Mouse (Mus musculus): ENCODE measurements around the gene Asb13.
A peak's percentile ranks its signal among the peaks of the same experiment; 100 is the strongest.

Asb13 gene

DNA sequence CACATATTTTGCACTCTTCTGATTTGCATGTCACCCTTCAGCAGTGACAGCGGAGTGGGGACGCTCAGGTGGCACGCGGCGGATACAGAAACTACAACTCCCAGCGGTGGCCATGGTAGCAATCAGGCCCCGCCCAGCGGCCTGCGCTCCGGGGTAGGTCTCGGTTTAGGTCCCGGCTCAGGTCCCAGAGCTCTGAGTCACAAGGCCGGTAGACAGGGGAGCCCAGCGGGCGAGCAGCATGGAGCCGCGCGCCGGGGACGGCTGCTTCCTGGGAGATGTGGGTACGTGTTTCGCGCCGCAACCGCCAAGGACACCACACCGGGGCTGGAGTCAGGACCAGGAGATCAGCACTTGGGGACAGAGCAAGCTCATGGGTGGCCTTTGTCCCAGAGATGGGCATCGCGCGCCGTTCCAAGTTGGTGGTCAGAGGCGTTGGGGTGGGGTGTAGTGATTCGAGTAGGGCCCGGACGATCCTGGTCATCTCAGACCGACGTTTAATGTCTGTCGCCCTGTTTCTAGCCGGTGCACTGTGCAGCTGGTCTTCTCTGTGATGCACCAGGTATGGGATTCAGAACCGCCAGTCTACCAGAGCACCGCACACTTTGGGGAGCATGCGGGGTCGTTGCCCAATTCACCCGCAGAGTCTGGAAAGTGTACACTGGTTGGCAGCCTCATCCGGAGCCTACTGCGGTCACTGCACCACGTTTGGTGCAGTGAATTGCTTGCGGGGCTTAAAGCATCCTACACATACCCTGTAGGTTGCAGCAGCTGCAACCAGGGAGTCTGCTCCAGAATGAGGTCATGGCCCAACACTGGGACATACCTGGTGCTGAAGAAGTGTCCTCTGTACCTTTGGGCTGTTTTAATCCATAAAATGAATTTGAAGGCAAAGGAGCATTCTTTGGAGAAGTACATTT, at the start of gene Asb13:
Asb13 (plus strand) TSS at position 138 of the 917 bp plus-strand sequence.
- peak; percentile 92 for DNase-seq (ENCODE audit: inconsistent ontology term)

DNA sequence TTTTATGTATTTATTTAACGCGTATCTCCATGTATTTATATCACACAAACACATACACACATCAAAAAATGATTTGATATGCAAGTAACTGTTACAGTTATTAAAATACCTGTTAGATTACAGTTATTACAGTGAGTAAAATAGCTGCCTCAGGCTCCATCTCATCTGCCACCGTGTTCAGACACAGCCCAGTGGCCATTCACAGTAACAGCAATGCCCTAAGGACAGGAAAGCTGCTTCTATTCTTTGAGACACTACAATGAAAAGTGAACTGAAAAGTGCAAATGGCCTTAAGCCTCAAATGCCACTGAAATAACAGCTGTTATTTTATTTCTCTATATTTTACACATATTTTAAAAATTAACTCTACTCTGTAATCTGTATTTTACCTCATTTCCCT, 43.0 kb upstream of the Asb13 start:
- no peak for DNase-seq (ENCODE audit: inconsistent ontology term)

DNA sequence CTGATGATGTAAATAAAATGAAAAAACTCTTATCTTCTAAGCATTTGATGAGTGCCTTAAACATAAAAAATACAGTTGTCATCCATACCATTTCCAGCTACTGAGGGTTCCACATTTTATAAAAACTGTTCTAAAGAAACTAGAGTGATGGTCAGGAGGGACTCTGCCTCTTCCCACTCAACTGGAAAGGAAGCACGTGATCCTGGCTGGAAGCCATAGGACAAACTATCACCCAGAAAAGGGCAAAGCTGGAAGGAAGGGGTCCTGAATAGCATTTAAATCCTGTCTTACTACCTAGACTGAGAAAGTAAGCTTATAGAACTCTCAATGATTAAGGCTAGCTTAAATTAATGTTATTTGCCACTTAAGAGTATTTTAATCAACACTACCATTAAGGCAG, 39.5 kb upstream of the Asb13 start:
- DNase-seq (ENCODE audit: inconsistent ontology term), result no peak

DNA sequence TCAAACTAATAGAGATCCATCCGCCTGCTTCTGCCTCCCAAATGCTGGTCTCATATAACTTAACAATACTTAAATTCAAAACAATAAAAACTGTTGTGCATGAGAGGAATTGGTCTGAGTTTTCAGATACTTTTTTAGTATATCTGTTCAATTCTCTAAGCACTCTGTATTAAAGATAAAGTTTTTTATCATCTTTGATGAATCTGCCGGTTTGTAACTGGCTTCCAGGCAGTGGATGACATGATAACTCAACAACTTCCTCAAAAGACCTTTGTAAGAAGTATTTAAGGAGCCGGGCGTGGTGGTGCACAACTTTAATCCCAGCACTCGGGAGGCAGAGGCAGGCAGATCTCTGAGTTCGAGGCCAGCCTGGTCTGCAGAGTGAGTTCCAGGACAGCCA, 37.6 kb upstream of the Asb13 start:
- no peak for DNase-seq (ENCODE audit: inconsistent ontology term)

DNA sequence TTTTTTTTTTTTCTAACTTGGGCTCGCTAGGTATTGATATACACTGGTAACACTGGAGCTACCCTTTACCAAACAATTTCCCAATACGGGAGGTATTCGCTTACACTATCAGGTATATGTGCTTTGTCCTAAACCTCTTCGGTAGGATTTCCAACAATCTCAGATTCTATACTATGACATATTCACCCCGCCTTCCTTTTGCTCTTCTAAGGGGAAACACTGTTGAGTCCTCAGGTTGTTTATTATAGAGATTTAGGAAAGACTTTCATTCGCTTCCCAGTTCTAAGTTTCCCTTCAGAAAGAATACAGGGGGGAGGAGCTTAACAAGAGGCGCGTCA, 24.1 kb upstream of the Asb13 start:
- peak; percentile 50 for DNase-seq (ENCODE audit: inconsistent ontology term)

DNA sequence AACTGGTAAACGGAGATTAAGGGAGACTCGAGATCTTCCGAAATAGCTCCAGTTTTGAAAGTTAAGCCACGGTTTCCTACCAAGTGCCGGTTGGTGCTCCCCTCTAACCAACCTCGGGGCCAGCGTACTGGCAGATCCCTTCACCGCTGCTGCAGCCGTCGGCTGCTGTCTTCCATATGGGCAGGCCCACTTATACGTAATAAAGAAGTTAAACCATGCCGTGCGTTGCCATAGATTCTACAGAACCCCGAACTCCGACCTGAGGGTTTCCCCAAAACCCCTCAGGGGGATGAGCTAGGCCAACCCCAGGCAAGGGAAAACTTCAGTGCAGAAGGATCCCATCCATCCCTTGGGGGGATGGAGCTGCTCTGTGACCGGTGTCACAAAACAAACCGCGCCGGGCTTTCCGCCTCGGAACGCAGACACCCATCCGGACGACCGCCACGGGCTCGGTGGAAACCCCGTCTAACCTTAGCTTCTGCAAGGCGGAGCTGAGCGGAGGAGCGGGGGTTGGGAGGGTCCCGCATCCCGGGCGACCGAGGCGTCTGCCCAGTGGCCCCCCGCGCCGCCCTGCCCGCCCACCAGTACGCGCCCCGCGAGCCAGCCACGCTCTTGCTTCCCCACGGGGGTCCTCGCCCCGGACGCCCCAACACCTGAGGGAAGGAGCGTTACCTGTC, 23.6 kb upstream of the Asb13 start:
- DNase-seq (ENCODE audit: inconsistent ontology term), result no peak

DNA sequence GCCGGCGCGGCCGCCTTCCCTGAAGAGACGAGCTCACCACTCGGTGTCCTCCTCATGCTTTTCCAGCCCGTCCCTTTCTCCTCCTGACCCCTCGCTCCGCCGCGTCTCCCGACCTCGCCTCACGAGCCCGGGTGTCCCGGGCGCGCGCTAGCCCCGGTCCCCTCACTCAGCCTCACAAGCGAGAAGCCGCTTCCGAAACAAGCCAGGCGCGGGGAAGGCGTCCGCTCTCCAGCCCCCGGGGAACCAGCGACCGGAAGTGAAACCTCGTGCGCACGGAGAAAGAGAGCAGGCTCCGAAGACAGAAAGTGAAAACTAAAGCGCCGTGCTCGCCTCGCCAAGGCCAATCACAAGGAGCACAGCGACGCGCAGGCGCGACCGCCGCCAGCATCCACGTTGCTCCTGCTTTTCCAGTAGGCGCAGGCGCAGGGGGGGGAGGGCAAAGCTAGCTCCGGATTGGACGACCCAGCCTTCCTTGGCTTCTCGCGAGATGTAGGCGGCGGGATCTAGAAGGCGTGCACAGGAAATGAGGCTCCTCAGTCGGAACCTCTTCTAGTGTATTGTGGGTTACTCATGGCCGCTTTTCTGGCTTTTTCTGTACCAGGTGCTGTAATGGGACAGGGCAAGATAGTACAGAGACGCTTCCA, 22.9 kb upstream of the Asb13 start, which contains the start of gene Fam208b:
Fam208b (minus strand) TSS at position 314 of the 644 bp plus-strand sequence.
- DNase-seq (ENCODE audit: inconsistent ontology term), result peak; percentile 100

DNA sequence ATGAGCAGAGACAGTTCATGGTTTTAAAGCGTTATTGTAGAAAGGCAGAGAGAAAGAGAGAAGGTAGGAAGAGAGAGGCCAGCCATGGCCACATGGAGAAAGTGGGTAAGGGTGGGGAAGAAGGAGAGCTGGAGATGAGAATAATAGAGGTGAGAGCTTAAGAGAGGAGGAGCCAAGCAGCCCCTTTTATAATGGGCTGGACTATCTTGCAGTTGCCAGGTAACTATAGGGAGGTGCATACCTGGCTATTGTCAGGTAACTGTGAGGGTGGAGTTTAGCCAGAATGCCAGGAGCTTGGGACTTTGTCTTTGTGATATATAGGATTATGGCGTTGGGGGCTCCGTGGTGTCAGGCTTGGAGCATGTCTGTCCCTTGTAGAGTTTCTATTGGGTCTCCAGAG, 6.7 kb upstream of the Asb13 start:
- no peak for DNase-seq (ENCODE audit: inconsistent ontology term)

DNA sequence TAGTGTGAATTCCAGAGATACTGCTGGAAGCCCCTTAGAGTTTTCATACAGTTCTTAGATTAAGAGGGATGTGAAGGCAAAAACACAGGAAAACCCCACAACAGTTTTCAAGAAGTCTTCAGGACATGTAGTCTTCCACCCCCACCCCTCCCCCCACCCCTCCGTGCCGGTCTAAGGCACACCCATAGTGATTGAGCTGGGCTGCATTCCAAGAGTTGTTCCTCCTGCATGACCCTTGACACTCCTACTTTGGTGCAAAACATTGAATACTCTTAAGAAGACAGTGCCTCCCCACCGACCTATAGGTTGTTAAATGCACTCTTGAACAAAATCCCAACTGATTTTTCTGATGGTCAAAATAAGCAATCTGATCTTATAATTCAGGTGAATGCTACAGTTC, 5.7 kb upstream of the Asb13 start:
- DNase-seq (ENCODE audit: inconsistent ontology term), result no peak

DNA sequence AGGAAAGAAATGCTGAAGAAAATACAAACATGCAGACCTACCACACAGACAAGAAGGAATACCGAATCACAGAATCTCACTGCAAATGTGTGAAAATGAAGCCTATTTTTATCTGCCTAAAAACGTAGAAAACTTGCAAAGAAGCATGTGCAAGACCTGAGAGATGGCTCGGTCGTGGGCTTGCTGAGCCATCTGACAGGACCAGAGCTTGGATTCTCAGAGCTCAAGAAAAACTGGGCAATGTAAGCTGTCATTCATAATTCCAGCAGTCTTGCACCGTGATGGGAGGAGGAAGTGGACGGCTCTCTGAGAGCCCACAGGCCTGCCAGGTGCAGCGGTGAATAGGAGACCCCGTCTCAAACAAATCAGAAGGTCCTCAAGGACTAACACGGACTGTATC, 1.3 kb upstream of the Asb13 start:
- DNase-seq (ENCODE audit: inconsistent ontology term), result no peak

DNA sequence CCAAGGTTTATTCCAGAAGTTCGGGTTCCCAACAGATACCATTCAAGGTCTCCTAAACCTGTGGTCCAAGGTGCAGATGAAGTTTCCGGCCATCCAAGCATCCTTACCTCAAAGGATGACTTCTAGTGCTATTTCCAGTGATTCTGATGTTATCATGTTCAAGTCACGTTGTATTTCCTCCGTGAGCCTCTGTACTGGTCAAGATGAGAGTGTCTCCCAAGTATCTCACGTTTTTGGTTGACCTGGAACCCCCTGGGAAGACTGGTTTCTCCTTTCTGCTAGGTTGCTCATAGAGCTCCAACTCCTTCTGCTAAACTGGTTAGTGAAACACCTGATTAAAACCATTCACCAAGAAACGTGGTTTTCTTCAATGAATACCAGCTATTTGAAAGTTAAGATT, 701 bp upstream of the Asb13 start:
- no peak for DNase-seq (ENCODE audit: inconsistent ontology term)

DNA sequence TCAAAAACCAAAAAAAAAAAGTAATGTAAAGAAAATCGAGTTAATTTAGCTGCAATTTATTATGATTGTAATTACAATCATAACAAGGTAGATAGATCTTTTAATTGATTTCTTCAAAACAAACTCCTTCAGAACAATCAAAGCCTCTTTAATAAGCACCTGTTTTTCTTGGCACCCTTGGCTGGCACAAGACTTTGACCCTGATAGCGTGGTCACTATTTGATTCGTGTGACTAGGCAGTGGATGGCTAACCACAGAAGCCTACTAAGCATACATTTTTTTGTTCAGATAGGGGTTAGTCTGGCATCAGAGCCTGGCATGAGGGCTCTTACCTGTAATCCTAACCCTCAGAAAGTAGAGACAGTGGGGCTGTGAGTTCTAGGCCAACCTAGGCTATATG, 1.2 kb downstream of the Asb13 start:
- no peak for DNase-seq (ENCODE audit: inconsistent ontology term)

DNA sequence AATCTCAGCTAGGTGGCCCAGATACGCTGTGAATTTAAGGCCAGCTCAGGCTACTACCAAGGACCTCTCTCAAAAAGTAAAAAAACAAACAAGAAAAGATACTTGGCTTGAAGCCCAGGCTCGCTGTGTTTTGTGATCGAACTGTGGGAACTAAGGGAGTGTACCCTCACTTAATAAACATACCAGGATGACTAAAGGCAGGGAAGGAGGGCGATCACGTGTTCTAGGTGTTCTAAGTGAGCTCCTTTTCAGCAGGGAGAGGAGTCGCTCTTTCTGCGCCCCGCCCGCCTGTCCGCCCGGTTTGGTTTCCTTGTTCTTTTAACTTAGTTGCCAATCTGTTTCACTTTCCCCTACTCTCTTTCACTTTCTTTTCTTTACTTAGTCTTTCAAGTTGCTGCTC, 3.0 kb downstream of the Asb13 start:
- no peak for DNase-seq (ENCODE audit: inconsistent ontology term)

DNA sequence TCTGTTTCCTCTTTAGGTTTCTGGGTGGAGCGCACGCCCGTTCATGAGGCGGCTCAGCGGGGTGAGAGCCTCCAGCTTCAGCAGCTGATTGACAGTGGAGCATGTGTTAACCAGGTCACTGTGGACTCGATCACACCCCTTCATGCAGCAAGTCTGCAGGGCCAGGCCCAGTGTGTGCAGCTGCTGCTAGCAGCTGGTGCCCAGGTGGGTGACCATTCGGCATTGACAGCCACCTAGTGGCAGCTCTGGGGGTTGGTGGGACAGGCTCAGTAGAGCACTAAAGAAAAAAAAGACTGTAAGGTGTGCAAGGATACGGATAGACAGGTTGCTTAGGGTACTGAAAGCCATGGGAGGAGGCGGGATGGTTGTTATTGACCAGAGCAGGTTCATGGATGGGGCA, 8.2 kb downstream of the Asb13 start:
- no peak for DNase-seq (ENCODE audit: inconsistent ontology term)

DNA sequence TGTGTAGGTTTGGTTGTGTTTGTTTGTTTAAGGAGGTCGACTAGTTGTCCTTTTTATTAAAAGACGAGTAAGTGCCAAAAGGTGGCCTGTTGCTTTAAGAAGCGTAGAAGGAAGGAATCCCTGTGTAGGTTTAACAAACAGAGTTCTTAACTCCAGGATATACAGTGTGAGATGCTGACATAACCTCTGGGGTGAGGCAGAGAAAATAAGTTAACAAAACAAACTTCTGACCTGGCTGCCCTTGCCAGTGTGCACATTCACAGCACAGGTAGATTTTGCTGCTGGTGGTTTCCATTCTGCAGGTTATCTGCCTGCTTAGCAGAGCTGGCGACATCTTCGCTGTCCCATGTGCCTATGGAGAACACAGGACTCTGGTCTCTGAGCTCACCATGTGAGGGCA, 8.7 kb downstream of the Asb13 start:
- no peak for DNase-seq (ENCODE audit: inconsistent ontology term)

DNA sequence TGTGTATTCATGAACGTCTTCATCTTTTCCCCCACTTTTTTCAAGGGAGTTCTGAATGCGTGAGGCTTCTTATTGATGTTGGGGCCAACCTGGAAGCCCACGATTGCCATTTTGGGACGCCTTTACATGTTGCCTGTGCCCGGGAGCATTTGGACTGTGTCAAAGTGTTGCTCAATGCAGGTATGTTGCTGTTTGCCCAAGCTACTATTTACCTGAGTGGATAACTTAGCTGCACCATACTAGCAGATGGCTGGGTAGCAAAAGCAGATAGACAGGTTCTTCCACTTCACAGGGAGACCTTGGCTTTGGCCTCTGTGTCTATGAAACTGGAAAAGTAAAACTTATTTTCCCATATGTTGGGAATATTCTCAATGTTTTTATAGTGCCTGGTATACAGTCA, 11.0 kb downstream of the Asb13 start:
- DNase-seq (ENCODE audit: inconsistent ontology term), result no peak

DNA sequence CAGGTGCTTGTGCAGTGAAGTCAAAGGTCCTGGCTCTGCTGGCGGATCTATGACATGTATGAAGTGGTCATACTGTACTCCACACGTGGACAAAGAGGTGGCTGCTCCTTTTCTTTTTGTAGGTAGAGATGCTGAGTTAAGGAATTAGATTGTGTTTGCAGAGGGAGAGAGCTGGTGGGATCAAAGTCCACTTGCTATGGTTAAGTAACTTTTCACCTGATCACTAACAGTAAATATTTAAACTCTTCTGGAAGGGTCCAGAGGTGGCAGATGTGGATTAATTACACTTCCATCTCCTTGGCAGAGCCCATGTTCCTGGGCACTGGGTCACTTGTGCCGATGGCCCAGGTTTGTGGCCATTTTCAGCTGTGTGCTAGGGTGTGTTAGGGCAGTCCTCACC, 12.1 kb downstream of the Asb13 start:
- no peak for DNase-seq (ENCODE audit: inconsistent ontology term)

DNA sequence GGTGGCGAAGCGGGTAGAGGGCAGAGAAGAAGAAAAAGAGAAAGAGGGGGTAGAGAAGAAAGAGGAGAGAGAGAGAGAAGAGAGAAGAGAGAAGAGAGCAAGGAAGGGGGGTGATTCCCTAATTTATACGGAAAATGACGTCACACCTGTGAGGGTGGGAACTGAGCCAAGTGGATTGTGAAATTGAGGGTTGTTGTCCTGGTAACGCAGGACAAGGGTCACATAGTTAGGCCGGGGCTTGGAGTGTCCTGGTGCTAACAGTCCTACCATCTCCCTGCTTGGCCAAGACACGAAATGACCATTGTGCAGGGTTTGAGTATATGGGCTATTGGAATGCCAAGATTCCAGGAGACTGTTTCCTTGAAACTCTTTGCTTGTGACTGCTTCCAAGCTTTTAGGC, 12.7 kb downstream of the Asb13 start:
- no peak for DNase-seq (ENCODE audit: inconsistent ontology term)

DNA sequence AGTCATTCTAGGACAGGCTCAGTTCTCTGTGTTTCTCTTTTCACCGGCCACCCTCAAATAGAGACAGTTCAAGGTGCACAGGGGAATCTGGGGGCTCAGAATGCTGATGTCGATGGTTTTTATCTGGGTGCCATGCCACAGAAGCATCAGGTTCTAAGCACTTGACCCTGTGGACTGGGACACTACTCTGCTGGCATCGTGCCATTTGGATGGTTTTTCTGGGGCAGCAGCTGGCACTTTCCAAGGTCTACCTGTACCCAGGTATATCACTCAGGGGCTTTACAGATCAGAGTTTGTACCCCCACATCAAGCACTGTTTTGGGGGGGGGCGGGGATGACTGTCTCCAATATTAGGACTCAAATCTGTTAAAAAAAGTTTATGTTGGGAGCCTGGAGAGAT, 16.7 kb downstream of the Asb13 start:
- no peak for DNase-seq (ENCODE audit: inconsistent ontology term)

DNA sequence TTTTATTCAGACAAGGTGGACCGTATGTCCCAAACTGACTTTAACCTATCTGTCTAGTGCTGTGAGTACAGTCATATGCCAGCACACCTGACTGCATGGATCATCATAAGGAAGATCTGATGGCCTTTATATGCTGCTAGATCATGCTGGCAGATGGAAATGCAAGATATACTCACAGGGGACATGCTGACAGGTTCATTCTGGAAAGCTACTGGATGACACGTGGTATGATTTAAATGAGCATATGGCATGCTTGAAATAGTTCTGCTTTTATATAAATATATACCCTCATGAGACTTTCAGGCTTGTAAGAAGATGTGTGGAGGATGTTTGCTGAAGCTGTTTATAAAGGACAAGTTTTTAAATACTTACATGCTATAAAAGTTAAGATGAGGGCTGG, 20.6 kb downstream of the Asb13 start:
- no peak for DNase-seq (ENCODE audit: inconsistent ontology term)

DNA sequence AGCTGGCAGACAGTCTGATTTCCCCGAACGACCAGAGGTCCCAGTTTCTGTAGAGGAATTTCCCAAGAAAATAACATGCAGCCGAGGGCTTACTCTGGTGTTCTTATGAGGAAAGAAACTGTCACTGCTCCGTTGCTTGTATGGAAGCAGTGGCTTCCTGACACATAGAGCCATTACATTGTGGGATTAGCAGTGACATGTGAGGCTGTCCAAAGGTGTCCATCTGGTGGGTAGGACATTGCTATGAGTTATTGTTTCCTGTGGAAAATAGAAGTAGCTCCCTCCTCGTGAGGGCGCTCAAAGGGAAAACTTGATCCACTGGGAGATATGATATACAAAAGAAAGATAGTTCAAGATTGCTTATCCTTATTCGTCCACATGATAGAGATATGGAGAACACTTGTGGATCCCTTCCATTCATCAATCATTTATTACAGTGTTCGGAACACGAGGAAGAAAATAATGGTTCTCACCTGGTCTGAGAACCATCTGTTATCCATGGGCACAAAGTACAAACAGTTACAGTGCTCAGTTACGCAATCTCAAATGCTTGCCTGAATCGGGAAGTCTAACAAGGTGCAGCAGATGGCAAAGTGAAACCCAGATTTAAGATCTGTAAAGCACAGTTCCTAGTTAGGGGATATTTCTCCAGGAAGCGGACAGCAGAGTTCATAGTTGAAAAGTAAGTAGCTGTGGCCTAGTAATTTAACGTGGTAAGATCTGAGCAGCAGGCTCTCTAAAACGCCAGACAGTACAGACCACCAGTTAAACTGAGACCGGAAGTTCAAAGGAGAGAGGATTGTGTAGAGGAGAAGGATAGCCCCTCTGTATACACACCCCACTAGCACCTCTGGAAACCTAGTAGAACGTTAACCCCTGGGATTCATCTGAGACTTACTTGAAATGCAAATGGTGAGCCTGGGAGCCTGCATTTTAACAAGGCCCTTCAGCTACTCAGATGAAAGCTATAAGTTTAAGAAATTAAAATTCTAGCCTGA, 25.6 kb downstream of the Asb13 start:
- no peak for DNase-seq (ENCODE audit: inconsistent ontology term)

DNA sequence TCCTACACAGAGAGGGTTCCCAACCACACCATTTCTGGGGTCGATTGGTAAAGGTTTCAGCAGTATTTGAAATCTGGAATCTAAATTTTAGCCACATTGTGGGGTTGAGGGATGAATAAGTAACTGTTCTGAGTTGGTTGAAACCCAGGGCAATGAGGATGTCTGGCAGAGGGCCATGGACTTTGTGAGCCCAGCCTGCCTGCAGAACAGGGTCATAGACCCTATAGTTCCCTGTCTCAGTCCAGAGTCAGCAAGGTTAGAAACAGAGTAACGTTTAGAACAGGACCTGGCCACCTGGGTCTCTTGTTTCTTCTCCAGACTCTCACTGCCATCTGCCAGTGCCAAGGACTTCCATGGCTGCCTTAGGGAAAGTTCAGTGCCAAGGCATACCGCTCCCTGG, 30.4 kb downstream of the Asb13 start:
- no peak for DNase-seq (ENCODE audit: inconsistent ontology term)
